Mouse (Mus musculus): Measurements from ENCODE around the gene Pfn4.
"Not testable (repeated sequence)": the region's sequence is repeated elsewhere in the genome, so short reads cannot be mapped to it uniquely, and the experiment has no call there.

The Pfn4 gene

GRCm38 (mm10) chr12:4788128-4788527 lies 19.3 kb downstream of the Pfn4 start:
- DNase-seq (ENCODE audit: low spot score), result not testable (repeated sequence)

GRCm38 (mm10) chr12:4793718-4794117 lies 24.9 kb downstream of the Pfn4 start:
- peak; percentile 29 for DNase-seq (ENCODE audit: low spot score)

- DNase-seq (ENCODE audit: low spot score), result not testable (repeated sequence)
Observed at GRCm38 (mm10) chr12:4797471-4797870, 28.6 kb downstream of the Pfn4 start.

- no peak for DNase-seq (ENCODE audit: low spot score)
Observed at GRCm38 (mm10) chr12:4811036-4811435, 42.2 kb downstream of the Pfn4 start.

GRCm38 (mm10) chr12:4811705-4812104 lies 42.9 kb downstream of the Pfn4 start:
- no peak for DNase-seq (ENCODE audit: low spot score)

GRCm38 (mm10) chr12:4813636-4814035 lies 44.8 kb downstream of the Pfn4 start:
- DNase-seq (ENCODE audit: low spot score), result no peak

- DNase-seq (ENCODE audit: low spot score), result peak; percentile 6
Observed at GRCm38 (mm10) chr12:4816680-4817360, 48.0 kb downstream of the Pfn4 start.

- DNase-seq (ENCODE audit: low spot score), result peak; percentile 97
Observed at GRCm38 (mm10) chr12:4817361-4818101, 48.7 kb downstream of the Pfn4 start, which contains the start of gene Sf3b6. Sf3b6 (plus strand) TSS chr12:4817544.

- DNase-seq (ENCODE audit: low spot score), result no peak
Observed at GRCm38 (mm10) chr12:4827256-4827655, 58.4 kb downstream of the Pfn4 start.
